In genomic region chr11:6654903-6655302, GRCm38 (mm10) we compare ENCODE assay signal across 9 mouse cellular contexts. TPM values are rescaled to one million over a fixed set of nuclear protein-coding genes. Genes with fewer than 3 reads are reported as not detected.
DNase-seq lines count a peak whose midpoint lies in the region; TF ChIP-seq lines count a peak whose summit lies in the region.
"Had no signal": no experiment of that assay in that cellular context is flagged by ENCODE, and none has a peak within 500 bp of the region (broad histone marks: within the 10 kb centered on the region; RNA-seq: fewer than 3 reads in every experiment).

No protein-coding gene starts in this region.

- TF ChIP-seq POLR2A in lung, adult 2 months (IDR thresholded peaks at IDR 0.05; ENCODE audit: borderline replicate concordance, extremely low read depth, low read depth, low read length): no peak

- H3K27ac ChIP-seq in embryonic facial prominence, embryonic 10.5 days (replicated peaks): no peak overlapping the region
- H3K27ac ChIP-seq: limb, embryonic 15.5 days had no signal

- peaks cover 18% of the 10 kb centered on the region for H3K27me3 ChIP-seq in embryonic facial prominence, embryonic 10.5 days (replicated peaks; ENCODE audit: low read depth, poor library complexity, severe bottlenecking)
- H3K27me3 ChIP-seq: limb, embryonic 15.5 days had no signal

- no peaks in the 10 kb centered on the region for H3K36me3 ChIP-seq in embryonic facial prominence, embryonic 10.5 days (replicated peaks)
- H3K36me3 ChIP-seq: limb, embryonic 15.5 days had no signal

- no peaks in the 10 kb centered on the region for H3K9me3 ChIP-seq in embryonic facial prominence, embryonic 10.5 days
- H3K9me3 ChIP-seq: limb, embryonic 15.5 days had no signal

- TF ChIP-seq CTCF in lung, adult 2 months (IDR thresholded peaks at IDR 0.05; ENCODE audit: insufficient read depth, low read length): peak; percentile 57

- 5% methylated on average over 2 of the region's 2 CpGs for WGBS in embryonic facial prominence, embryonic 10.5 days
- WGBS in large intestine, adult 2 months: 5% methylated on average over 2 of the region's 2 CpGs
- 0% methylated on average over 2 of the region's 2 CpGs for WGBS in lung, adult 2 months

- DNase-seq in CD8-positive naive resting alpha-beta T cell, adult 2 months (ENCODE audit: low read depth in 2 of 2, low spot score in 2 of 2): peak; percentile 86 to 90
- DNase-seq in adrenal gland, postnatal 14 days: peak; percentile 91
- DNase-seq in embryonic facial prominence, embryonic 10.5 days (ENCODE audit: low spot score): peak; percentile 83
- peak; percentile 84 to 93 for DNase-seq in heart, postnatal 10 days
- peak; percentile 57 for DNase-seq in large intestine, adult 2 months (ENCODE audit: low read depth, low spot score)
- peak; percentile 62 for DNase-seq in lung, adult 2 months
- peak; percentile 60 for DNase-seq in ovary, postnatal 10 days (ENCODE audit: low spot score)
- DNase-seq in thymus, postnatal 14 days: peak; percentile 90

- H3K4me1 ChIP-seq in embryonic facial prominence, embryonic 10.5 days: peaks cover 23% of the 10 kb centered on the region
- H3K4me1 ChIP-seq in lung, adult 2 months (ENCODE audit: control insufficient read depth, insufficient read depth, low read length): no peaks in the 10 kb centered on the region

- intact Hi-C loops in heart, postnatal 10 days (cut with DNase I): loop anchor here (1.0 to 10.0 kb wide), 4 partner anchors 52 to 1750 kb away; no protein-coding TSS in a partner anchor

- no peak overlapping the region for H3K4me3 ChIP-seq in embryonic facial prominence, embryonic 10.5 days
- no peak overlapping the region for H3K4me3 ChIP-seq in lung, adult 2 months (replicated peaks; ENCODE audit: extremely low read depth, low read depth, low read length)
- H3K4me3 ChIP-seq: limb, embryonic 15.5 days had no signal

RNA-seq across cellular contexts. Expression of gene Ramp3, which starts 3.4 kb away (rescaled TPM):
- 11.0 and 11.5 TPM in 2 replicates for total RNA-seq in adrenal gland, postnatal 14 days (2021)
- 5.0 and 5.1 TPM in 2 replicates for polyA plus RNA-seq in embryonic facial prominence, embryonic 10.5 days (2016; fragmentation: Nextera tagmentation; extraction: Ambion mirVana)
- 1 to 10 TPM; 4.7 to 5.4 TPM for total RNA-seq in heart, postnatal 10 days (2021)
- polyA plus RNA-seq in large intestine, adult 2 months (2012; rRNA removed): 3.6 and 4.2 TPM in 2 replicates
- polyA plus RNA-seq in lung, adult 2 months (2012; rRNA removed): 8.3 and 8.7 TPM in 2 replicates

RNA-seq across cellular contexts. Expression of gene Wap, which starts 16.5 kb away (rescaled TPM):
- not detected in 2 replicates for total RNA-seq in adrenal gland, postnatal 14 days (2021)
- not detected in 2 replicates for polyA plus RNA-seq in embryonic facial prominence, embryonic 10.5 days (2016; fragmentation: Nextera tagmentation; extraction: Ambion mirVana)
- not detected for total RNA-seq in heart, postnatal 10 days (2021)
- not detected in 2 replicates for polyA plus RNA-seq in large intestine, adult 2 months (2012; rRNA removed)
- polyA plus RNA-seq in lung, adult 2 months (2012; rRNA removed): not detected in 2 replicates
- polyA plus RNA-seq: limb, embryonic 15.5 days had no signal

RNA-seq across cellular contexts. Expression of gene Tbrg4, which starts 29.0 kb away (rescaled TPM):
- total RNA-seq in adrenal gland, postnatal 14 days (2021): 85.1 and 90.4 TPM in 2 replicates
- polyA plus RNA-seq in embryonic facial prominence, embryonic 10.5 days (2016; fragmentation: Nextera tagmentation; extraction: Ambion mirVana): 66.9 and 74.2 TPM in 2 replicates
- total RNA-seq in heart, postnatal 10 days (2021): 100 to 1,000 TPM; 103 to 106 TPM
- polyA plus RNA-seq in large intestine, adult 2 months (2012; rRNA removed): 110 and 137 TPM in 2 replicates
- 51.6 and 53.3 TPM in 2 replicates for polyA plus RNA-seq in lung, adult 2 months (2012; rRNA removed)

RNA-seq across cellular contexts. Expression of gene Nacad, which starts 49.0 kb away (rescaled TPM):
- 2.9 and 4.4 TPM in 2 replicates for total RNA-seq in adrenal gland, postnatal 14 days (2021)
- polyA plus RNA-seq in embryonic facial prominence, embryonic 10.5 days (2016; fragmentation: Nextera tagmentation; extraction: Ambion mirVana): 9.8 and 10.5 TPM in 2 replicates
- total RNA-seq in heart, postnatal 10 days (2021): 1 to 10 TPM in 1 of 2 experiments, under 1 TPM in 1; 0.60 to 1.1 TPM
- polyA plus RNA-seq in large intestine, adult 2 months (2012; rRNA removed): 3.4 and 5.6 TPM in 2 replicates
- polyA plus RNA-seq in lung, adult 2 months (2012; rRNA removed): 2.8 and 4.4 TPM in 2 replicates
